Mouse (Mus musculus) kidney, postnatal 0 days (tissue): ENCODE measurements around the gene Gm10283. TPM values are rescaled to one million over a fixed set of nuclear protein-coding genes. Genes with fewer than 3 reads are reported as not detected.
"Not testable (repeated sequence)": the region's sequence is repeated elsewhere in the genome, so short reads cannot be mapped to it uniquely, and the experiment has no call there.

Source experiments
- ATAC-seq: fragments of 200-750 bp; cut with Nextera tagmentation; replicated peaks from 2 replicates; pipeline ENCODE4 v1.8.0; 2017; ENCODE audit warnings: low read depth, moderate number of reproducible peaks, moderate TSS enrichment, moderate library complexity; ENCODE audit not compliant: low FRiP score
- DNase-seq: peaks from one replicate; pipeline ENCODE4 v3.0.0-alpha.2; 2016; ENCODE audit warnings: low spot score
- H3K27ac ChIP-seq: fragments of 300-500 bp; sonication (generic); 2 replicates; pipeline ENCODE4 v1.5.1; 2014; ENCODE audit warnings: mild to moderate bottlenecking
- H3K27me3 ChIP-seq: fragments of 300-500 bp; sonication (generic); 2 replicates; pipeline ENCODE4 v1.6.1; 2014; ENCODE audit warnings: low read length, mixed read lengths; ENCODE audit not compliant: insufficient read depth
- H3K36me3 ChIP-seq: fragments of 300-500 bp; sonication (generic); 2 replicates; pipeline ENCODE4 v1.6.1; 2014; ENCODE audit warnings: low read length, mixed read lengths; ENCODE audit not compliant: insufficient read depth
- H3K4me1 ChIP-seq: fragments of 300-500 bp; sonication (generic); replicated peaks from 2 replicates; pipeline ENCODE4 v1.6.1; 2014; ENCODE audit warnings: antibody characterized with exemption, low read length, mixed read lengths; ENCODE audit not compliant: insufficient read depth
- H3K4me2 ChIP-seq: fragments of 300-500 bp; sonication (generic); 2 replicates; pipeline ENCODE4 v1.6.1; 2014; ENCODE audit warnings: mild to moderate bottlenecking, low read length, moderate library complexity, mixed read lengths
- H3K4me3 ChIP-seq: fragments of 300-500 bp; sonication (generic); replicated peaks from 2 replicates; pipeline ENCODE4 v1.5.1; 2014; ENCODE audit warnings: low read depth, low read length
- H3K9ac ChIP-seq: fragments of 300-500 bp; sonication (generic); 2 replicates; pipeline ENCODE4 v1.6.1; 2014; ENCODE audit warnings: low read depth, low read length
- H3K9me3 ChIP-seq: fragments of 300-500 bp; sonication (generic); replicated peaks from 2 replicates; pipeline ENCODE4 v1.6.1; 2016; ENCODE audit warnings: low read length, inconsistent platforms, mixed read lengths
- CTCF ChIP-seq: IDR thresholded peaks from 2 replicates; pipeline ENCODE4 v1.5.1; 2016; ENCODE audit warnings: antibody characterized with exemption, low read depth, mild to moderate bottlenecking, moderate library complexity
- WGBS: fragments of 180-500 bp; shearing (Covaris S2); extraction: QIAGEN DNeasy Blood & Tissue Kit; methylation state at CpG from one replicate; pipeline ENCODE4 v1.1.7; 2014; 5-methylcytosine and 5-hydroxymethylcytosine counted together
- polyA plus RNA-seq: library from polyadenylated mRNA; unstranded; fragments of >200 nt; fragmentation: Nextera tagmentation; extraction: Ambion mirVana; gene quantifications from 2 replicates; pipeline ENCODE4 v1.2.1, GENCODE M21; 2015

Gm10283 gene
- polyA plus RNA-seq: 2.9 and 3.6 TPM in 2 replicates

DNA sequence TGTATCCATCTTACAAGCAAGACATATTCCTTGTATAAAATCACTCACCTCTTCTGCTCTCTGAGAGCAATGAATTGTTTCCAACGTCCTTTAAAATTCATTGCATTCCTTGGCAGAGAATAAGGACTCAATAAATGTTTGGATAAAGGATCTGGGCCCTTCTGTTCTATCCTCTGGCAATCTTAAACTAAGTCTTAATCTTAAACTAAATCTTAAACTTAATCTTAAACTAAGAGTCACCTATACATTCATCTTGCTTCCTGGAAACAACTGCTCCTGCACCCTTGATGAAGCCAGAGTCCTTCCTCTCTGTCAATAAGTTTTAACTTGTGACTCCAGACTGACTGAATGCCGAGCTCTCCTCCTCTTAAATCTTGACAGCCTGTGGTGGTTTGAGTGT, at the start of gene Gm10283:
Gene Gm10283 (minus strand): TSS at position 101 of the 400 bp plus-strand sequence.
- Histone ChIP-seq H3K9me3 (no peaks in the 10 kb centered on the region), H3K9ac (no peak within 1 kb of the TSS), H3K4me1 (no peaks in the 10 kb centered on the region), H3K36me3 (no peaks in the 10 kb centered on the region), H3K4me3 (no peak within 1 kb of the TSS), H3K27ac (peak within 1 kb of the TSS; percentile 47; the same call in 1 of the 2 replicates), H3K4me2 (peak within 1 kb of the TSS; percentile 15; the same call in 1 of the 2 replicates), H3K27me3 (no peaks in the 10 kb centered on the region)
- ATAC-seq (no peak), DNase-seq (peak; percentile 18)
- no peak for TF ChIP-seq CTCF
- WGBS: 13% methylated on average over 2 of the region's 2 CpGs

DNA sequence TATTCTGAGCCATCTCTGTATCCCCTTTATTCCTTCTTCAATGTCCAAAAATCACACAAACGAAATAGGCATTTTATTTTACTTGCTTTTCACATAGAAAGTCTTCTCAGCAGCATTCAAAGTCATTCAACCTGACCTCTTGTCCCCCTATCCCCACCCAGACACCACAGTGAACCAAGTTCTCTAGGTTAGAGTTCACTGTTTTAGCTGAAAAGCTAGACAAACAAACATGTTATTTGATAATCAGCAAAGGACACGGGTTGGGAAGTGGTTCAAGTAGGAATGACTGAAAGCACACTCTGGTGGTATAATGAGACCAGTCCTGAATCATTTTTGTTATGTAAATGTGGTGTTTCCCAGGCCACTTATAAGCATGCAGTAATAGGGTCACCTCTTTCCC, 31.9 kb upstream of the Gm10283 start:
- Histone ChIP-seq H3K9ac (no peak overlapping the region), H3K9me3 (no peaks in the 10 kb centered on the region), H3K27ac (no peak overlapping the region), H3K36me3 (no peaks in the 10 kb centered on the region), H3K4me2 (no peak overlapping the region), H3K4me3 (no peak overlapping the region), H3K4me1 (no peaks in the 10 kb centered on the region), H3K27me3 (no peaks in the 10 kb centered on the region)
- DNase-seq (no peak), ATAC-seq (no peak)
- TF ChIP-seq CTCF: no peak
- WGBS: 62% methylated on average over 2 of the region's 2 CpGs

DNA sequence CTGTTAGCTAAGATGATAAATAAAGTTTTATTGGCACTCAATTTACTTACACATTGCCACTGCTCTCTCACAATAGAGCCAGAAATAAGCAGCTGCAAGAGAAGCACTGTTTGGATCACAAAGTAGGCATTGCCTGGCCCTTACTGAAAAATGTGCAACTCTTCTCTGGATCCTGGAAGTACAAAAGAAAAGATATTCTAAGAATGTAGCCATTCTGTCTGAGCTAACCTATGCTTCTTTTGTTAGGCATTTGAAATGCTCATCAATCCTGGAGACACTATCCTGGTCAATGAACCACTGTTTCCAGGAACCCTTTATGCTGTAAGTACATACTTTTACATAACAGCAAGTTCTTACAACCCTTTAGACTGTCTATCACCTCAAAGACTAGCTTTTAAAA, 15.3 kb upstream of the Gm10283 start:
- no peak overlapping the region for H3K4me2 ChIP-seq
- H3K9me3 ChIP-seq: no peaks in the 10 kb centered on the region
- no peaks in the 10 kb centered on the region for H3K36me3 ChIP-seq
- DNase-seq (no peak), ATAC-seq (no peak)
- H3K27ac ChIP-seq: no peak overlapping the region
- no peak overlapping the region for H3K9ac ChIP-seq
- no peak for TF ChIP-seq CTCF
- no peaks in the 10 kb centered on the region for H3K4me1 ChIP-seq
- H3K27me3 ChIP-seq: no peaks in the 10 kb centered on the region
- H3K4me3 ChIP-seq: no peak overlapping the region

DNA sequence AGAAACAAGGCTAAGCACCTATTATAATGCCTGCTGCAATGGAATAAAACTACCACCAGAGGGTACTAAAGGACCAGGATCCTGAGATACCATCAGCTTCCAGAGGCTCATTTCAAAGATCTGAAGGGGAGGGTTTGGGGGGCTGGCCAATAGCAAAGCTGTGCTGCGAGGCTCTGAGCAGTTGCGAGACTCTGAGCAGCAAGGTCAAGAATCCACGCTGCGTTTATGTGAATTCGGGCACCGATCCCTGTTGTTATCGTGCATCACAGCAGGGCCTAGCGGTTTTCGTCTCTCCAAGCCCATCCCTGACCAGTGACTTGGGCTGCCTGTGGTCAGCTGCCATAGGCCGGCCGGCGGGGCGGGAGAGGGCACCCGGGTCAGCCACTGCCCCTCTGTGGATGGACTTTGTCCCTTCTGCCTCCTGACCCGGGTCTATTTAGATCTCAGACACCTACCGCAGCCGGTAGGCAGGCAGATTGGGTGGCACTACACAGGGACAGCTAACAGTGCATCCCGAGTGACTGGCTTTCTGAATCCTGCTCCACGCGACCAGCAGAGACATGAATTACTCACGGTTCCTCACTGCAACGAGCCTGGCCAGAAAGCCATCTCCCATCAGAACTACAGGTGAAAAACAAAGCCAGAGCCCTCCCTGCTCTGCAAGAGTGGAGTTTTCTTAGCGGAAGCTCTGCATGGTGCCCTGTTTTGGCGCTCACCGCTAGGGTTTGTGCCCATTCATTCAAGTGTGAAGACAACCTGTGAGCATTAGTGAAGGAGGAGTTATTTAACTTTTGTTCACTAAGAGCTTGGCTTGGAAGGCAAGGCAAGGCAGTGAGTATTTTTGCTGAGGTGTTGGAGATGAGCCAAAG, 2.9 kb upstream of the Gm10283 start, which contains the start of gene Aadat:
Gene Aadat (plus strand): TSS at position 280 of the 869 bp plus-strand sequence.
- peak within 1 kb of the TSS; percentile 86 for H3K4me2 ChIP-seq
- peak; percentile 96 for ATAC-seq
- no peaks in the 10 kb centered on the region for H3K27me3 ChIP-seq

DNA sequence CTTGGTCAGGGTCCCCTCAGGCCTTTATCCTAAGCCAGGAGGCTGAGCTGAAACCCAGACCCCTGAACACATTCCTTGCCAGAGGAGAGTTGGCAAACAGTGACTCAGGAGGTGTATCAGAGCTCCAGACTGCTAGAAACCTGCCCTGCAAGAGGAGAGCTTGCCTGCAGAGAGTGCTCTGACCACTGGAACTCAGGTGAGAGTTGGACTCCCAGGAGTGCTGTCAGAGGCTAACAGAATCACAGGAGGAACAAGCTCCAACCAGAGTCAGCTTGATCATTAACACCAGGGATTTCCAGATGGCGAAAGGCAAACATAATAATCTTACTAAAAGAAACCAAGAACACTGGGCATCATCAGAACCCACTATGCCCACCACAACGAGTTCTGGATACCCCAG, 8.0 kb downstream of the Gm10283 start:
- DNase-seq, H3K36me3 ChIP-seq, H3K4me2 ChIP-seq, H3K9ac ChIP-seq, H3K9me3 ChIP-seq, H3K27me3 ChIP-seq, H3K4me3 ChIP-seq, H3K4me1 ChIP-seq: not testable (repeated sequence)
- H3K27ac ChIP-seq: peak overlapping the region; percentile 64
- 0 out of 2 replicates have a peak, but pooled peaks have one; percentile 40 for ATAC-seq
- WGBS: 69% methylated on average over 2 of the region's 2 CpGs

More for the DNA sequence above, 2.9 kb upstream of the Gm10283 start, which contains the start of gene Aadat:
- peak within 1 kb of the TSS; percentile 61; the same call in 1 of the 2 replicates for H3K27ac ChIP-seq
- 1% methylated on average over 25 of the region's 25 CpGs for WGBS
- no peaks in the 10 kb centered on the region for H3K36me3 ChIP-seq
- peak; percentile 91 for TF ChIP-seq CTCF
- no peaks in the 10 kb centered on the region for H3K9me3 ChIP-seq
- peak within 1 kb of the TSS; percentile 49 for H3K4me3 ChIP-seq
- H3K9ac ChIP-seq: peak within 1 kb of the TSS; percentile 53
- peak; percentile 94 for DNase-seq
- H3K4me1 ChIP-seq: no peaks in the 10 kb centered on the region

DNA sequence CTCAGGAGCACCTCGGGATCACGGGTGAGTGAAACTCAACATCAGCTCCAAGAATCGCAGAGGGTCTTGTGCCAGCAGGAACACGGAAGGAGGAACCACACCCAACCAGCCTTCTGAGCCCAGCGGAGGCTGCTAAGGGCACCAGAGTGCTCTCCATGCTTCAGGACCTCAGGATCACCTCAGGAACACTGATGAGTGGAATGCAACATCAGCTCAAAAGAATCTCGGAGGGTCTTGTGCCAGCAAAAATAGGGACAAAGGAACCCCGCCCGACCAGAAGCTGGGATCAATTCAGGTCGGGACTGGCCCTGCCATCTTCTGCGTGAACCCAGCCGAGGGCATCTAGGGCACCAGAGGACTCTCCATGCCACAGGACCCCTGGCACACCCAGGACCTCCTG, 8.4 kb downstream of the Gm10283 start:
- ATAC-seq (no peak), DNase-seq (no peak)
- WGBS: 90% methylated on average over 11 of the region's 11 CpGs
- no peak for TF ChIP-seq CTCF
- Histone ChIP-seq H3K4me3 (no peak overlapping the region), H3K4me2 (no peak overlapping the region), H3K27ac (peak overlapping the region; percentile 64), H3K36me3 (no peaks in the 10 kb centered on the region), H3K4me1 (no peaks in the 10 kb centered on the region), H3K9me3 (no peaks in the 10 kb centered on the region), H3K27me3 (no peaks in the 10 kb centered on the region), H3K9ac (no peak overlapping the region)
